Mouse (Mus musculus) limb, embryonic 14.5 days (tissue): ENCODE results near the gene Aym1. TPM values are rescaled to one million over a fixed set of nuclear protein-coding genes. Genes with fewer than 3 reads are reported as not detected.

Source experiments
- ATAC-seq: fragments of 200-750 bp; cut with Nextera tagmentation; 2 replicates; pipeline ENCODE4 v1.8.0; 2017; ENCODE audit warnings: low read depth, moderate number of reproducible peaks, moderate TSS enrichment; ENCODE audit not compliant: low FRiP score
- DNase-seq: peaks from one replicate; pipeline ENCODE4 v3.0.0-alpha.2; 2015; ENCODE audit warnings: low spot score
- H3K27ac ChIP-seq: fragments of 300-500 bp; sonication (generic); replicated peaks from 2 replicates; pipeline ENCODE4 v1.5.1; 2014; ENCODE audit warnings: low read depth, mild to moderate bottlenecking, low read length, moderate library complexity, mixed read lengths
- H3K27me3 ChIP-seq: fragments of 300-500 bp; sonication (generic); 2 replicates; pipeline ENCODE4 v1.6.1; 2014; ENCODE audit warnings: low read length, mixed read lengths; ENCODE audit not compliant: control insufficient read depth, insufficient read depth
- H3K36me3 ChIP-seq: fragments of 300-500 bp; sonication (generic); 2 replicates; pipeline ENCODE4 v1.6.1; 2014; ENCODE audit warnings: mild to moderate bottlenecking, low read length, moderate library complexity, mixed read lengths; ENCODE audit not compliant: control insufficient read depth, insufficient read depth
- H3K4me1 ChIP-seq: fragments of 300-500 bp; sonication (generic); 2 replicates; pipeline ENCODE4 v1.6.1; 2014; ENCODE audit warnings: antibody characterized with exemption, low read length, mixed read lengths; ENCODE audit not compliant: control insufficient read depth, insufficient read depth
- H3K4me2 ChIP-seq: fragments of 300-500 bp; sonication (generic); replicated peaks from 2 replicates; pipeline ENCODE4 v1.6.1; 2014; ENCODE audit warnings: low read depth, mild to moderate bottlenecking, low read length, moderate library complexity; ENCODE audit not compliant: severe bottlenecking
- H3K4me3 ChIP-seq: fragments of 300-500 bp; sonication (generic); replicated peaks from 2 replicates; pipeline ENCODE4 v1.5.1; 2014; ENCODE audit warnings: low read length
- H3K9ac ChIP-seq: fragments of 300-500 bp; sonication (generic); 2 replicates; pipeline ENCODE4 v1.6.1; 2014; ENCODE audit warnings: mild to moderate bottlenecking, low read depth, low read length, moderate library complexity; ENCODE audit not compliant: severe bottlenecking
- H3K9me3 ChIP-seq: fragments of 300-500 bp; sonication (generic); 2 replicates; pipeline ENCODE4 v1.6.1; 2016; ENCODE audit warnings: low read length; ENCODE audit not compliant: control insufficient read depth
- POLR2A ChIP-seq: fragments of 200-500 bp; IDR thresholded peaks from 2 replicates; pipeline ENCODE4 v1.8.0; 2012; ENCODE audit warnings: inconsistent platforms, mild to moderate bottlenecking, moderate library complexity, borderline replicate concordance; ENCODE audit not compliant: insufficient read depth, insufficient read length; ENCODE audit errors: extremely low read depth
- WGBS: fragments of 180-500 bp; shearing (Covaris S2); extraction: QIAGEN DNeasy Blood & Tissue Kit; methylation state at CpG from one replicate; pipeline ENCODE4 v1.1.7; 2014; 5-methylcytosine and 5-hydroxymethylcytosine counted together
- polyA plus RNA-seq, 2 experiments: library from polyadenylated mRNA; depleted of rRNA in 1 of 2; stranded (reverse) in 1 of 2; unstranded in 1 of 2; fragments of >200 nt; fragmentation: Nextera tagmentation in 1 of 2; extraction: Ambion mirVana in 1 of 2; gene quantifications; 2 replicates each; pipeline versions ENCODE4 v1.2.1 to v1.2.3; 2012 to 2014

Aym1 gene
- polyA plus RNA-seq, 2 experiments: not detected

- TF ChIP-seq POLR2A: no peak
- ATAC-seq (no peak), DNase-seq (no peak)
- H3K27ac ChIP-seq: no peak overlapping the region
- no peaks in the 10 kb centered on the region for H3K4me1 ChIP-seq
- no peaks in the 10 kb centered on the region for H3K36me3 ChIP-seq
- no peak overlapping the region for H3K4me2 ChIP-seq
- H3K9me3 ChIP-seq: no peaks in the 10 kb centered on the region
- H3K9ac ChIP-seq: no peak overlapping the region
- H3K27me3 ChIP-seq: peaks cover 53% of the 10 kb centered on the region
- H3K4me3 ChIP-seq: no peak overlapping the region
- WGBS: 38% methylated on average over 12 of the region's 12 CpGs
These were observed 9.5 kb upstream of the Aym1 start for GRCm38 (mm10) chr5:113347593-113347992.

- Histone ChIP-seq H3K4me2 (no peak overlapping the region), H3K27ac (no peak overlapping the region), H3K4me3 (no peak overlapping the region), H3K9me3 (no peaks in the 10 kb centered on the region), H3K9ac (no peak overlapping the region), H3K4me1 (no peaks in the 10 kb centered on the region), H3K36me3 (no peaks in the 10 kb centered on the region), H3K27me3 (peaks cover 56% of the 10 kb centered on the region)
- ATAC-seq (no peak), DNase-seq (no peak)
- TF ChIP-seq POLR2A: no peak
- WGBS: 17% methylated on average over 13 of the region's 13 CpGs
These were observed 8.5 kb upstream of the Aym1 start for GRCm38 (mm10) chr5:113348597-113348996.

DNA sequence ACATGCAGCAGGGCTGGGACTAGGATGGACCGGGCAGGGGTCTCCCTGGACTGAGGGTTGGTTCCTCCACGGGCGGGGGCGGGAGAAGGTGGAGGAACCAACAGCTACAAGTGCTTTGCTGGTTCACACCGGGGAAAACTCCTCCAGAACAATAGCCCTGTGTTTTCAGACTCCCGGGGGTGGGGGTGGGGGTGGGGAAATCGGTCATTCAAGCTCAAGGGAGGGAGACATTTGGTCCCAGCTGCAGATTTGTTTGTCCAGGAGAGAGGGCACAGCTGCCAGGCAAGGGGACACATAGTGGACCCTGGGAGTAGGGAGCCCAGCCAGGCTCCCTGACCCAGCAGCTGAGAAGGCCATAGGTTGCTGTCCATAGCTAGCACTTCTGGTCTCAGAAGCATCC, 7.9 kb upstream of the Aym1 start:
- H3K4me1 ChIP-seq: no peaks in the 10 kb centered on the region
- H3K4me2 ChIP-seq: no peak overlapping the region
- ATAC-seq (no peak), DNase-seq (no peak)
- no peak overlapping the region for H3K4me3 ChIP-seq
- H3K36me3 ChIP-seq: no peaks in the 10 kb centered on the region
- TF ChIP-seq POLR2A: no peak
- WGBS: 10% methylated on average over 6 of the region's 7 CpGs
- no peaks in the 10 kb centered on the region for H3K9me3 ChIP-seq
- H3K9ac ChIP-seq: no peak overlapping the region
- no peak overlapping the region for H3K27ac ChIP-seq
- peaks cover 56% of the 10 kb centered on the region for H3K27me3 ChIP-seq

GRCm38 (mm10) chr5:113349810-113350209, 7.3 kb upstream of the Aym1 start:
- no peak overlapping the region for H3K4me3 ChIP-seq
- H3K9me3 ChIP-seq: no peaks in the 10 kb centered on the region
- no peak overlapping the region for H3K27ac ChIP-seq
- no peak for ATAC-seq
- DNase-seq: no peak
- 16% methylated on average over 7 of the region's 7 CpGs for WGBS
- no peak overlapping the region for H3K4me2 ChIP-seq
- no peaks in the 10 kb centered on the region for H3K36me3 ChIP-seq
- no peak overlapping the region for H3K9ac ChIP-seq
- no peak for TF ChIP-seq POLR2A
- peaks cover 50% of the 10 kb centered on the region for H3K27me3 ChIP-seq
- H3K4me1 ChIP-seq: no peaks in the 10 kb centered on the region

DNA sequence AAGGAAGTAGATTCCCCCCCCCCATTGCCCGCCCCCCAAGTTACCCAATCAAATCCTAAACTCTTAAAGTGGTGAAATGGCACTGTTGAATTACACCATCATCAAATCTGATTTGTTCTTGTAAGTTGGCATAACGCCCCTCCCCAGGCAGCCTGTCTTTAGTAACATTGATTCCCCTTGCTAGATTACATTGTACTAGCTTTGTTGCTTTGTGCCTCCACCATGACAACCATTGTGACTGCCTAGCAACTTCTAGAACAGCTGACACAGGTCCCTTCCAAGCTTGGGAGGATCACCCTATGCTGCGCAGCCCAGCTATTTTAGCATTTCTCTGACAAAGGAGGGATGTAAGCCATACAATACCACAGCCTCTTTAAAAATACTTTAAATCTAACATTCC, 5.3 kb upstream of the Aym1 start:
- no peak overlapping the region for H3K27ac ChIP-seq
- no peaks in the 10 kb centered on the region for H3K36me3 ChIP-seq
- H3K4me3 ChIP-seq: no peak overlapping the region
- H3K4me1 ChIP-seq: no peaks in the 10 kb centered on the region
- no peak overlapping the region for H3K4me2 ChIP-seq
- ATAC-seq (no peak), DNase-seq (no peak)
- peaks cover 31% of the 10 kb centered on the region for H3K27me3 ChIP-seq
- no peaks in the 10 kb centered on the region for H3K9me3 ChIP-seq
- H3K9ac ChIP-seq: no peak overlapping the region
- 87% methylated on average over 3 of the region's 3 CpGs for WGBS
- TF ChIP-seq POLR2A: no peak

DNA sequence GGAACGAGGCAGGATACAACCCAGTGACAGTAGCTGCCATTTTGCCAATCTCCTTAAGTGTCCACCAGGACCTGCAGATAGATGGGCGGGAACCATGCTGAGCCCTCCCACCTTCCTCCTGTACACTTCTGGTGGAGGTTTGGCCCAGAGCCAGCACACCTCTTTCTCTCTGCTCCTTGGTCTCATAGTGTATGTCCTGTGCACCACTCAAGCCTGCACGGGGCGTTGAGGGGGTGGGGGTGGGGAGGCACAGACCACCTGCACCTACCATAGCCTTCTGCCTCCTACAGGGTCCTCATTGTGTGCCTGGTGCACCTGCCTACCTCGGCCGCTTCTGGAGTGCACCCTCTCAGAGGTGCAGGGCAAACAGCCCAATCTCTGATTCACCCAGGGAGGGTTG, 4.5 kb upstream of the Aym1 start:
- Histone ChIP-seq H3K4me2 (no peak overlapping the region), H3K27ac (no peak overlapping the region), H3K9ac (no peak overlapping the region), H3K4me1 (no peaks in the 10 kb centered on the region), H3K9me3 (no peaks in the 10 kb centered on the region), H3K27me3 (peaks cover 25% of the 10 kb centered on the region), H3K36me3 (no peaks in the 10 kb centered on the region), H3K4me3 (no peak overlapping the region)
- no peak for ATAC-seq
- no peak for DNase-seq
- no peak for TF ChIP-seq POLR2A
- WGBS: 60% methylated on average over 6 of the region's 6 CpGs
